Mouse (Mus musculus): Measurements from ENCODE around the gene Tnf.

- TF ChIP-seq CTCF (IDR thresholded peaks at IDR 0.05; ENCODE audit: borderline replicate concordance, extremely low read depth, insufficient read depth, insufficient read length) (no peak), POLR2A (IDR thresholded peaks at IDR 0.05; ENCODE audit: borderline replicate concordance, extremely low read depth, insufficient read depth, insufficient read length, poor library complexity, severe bottlenecking) (no peak)
These were observed 12.6 kb downstream of the Tnf start for GRCm38 (mm10) chr17:35189186-35189585.

Measured in brain, embryonic 14.5 days (tissue).